Mouse (Mus musculus): Measurements from ENCODE around the gene Syt7.

DNA sequence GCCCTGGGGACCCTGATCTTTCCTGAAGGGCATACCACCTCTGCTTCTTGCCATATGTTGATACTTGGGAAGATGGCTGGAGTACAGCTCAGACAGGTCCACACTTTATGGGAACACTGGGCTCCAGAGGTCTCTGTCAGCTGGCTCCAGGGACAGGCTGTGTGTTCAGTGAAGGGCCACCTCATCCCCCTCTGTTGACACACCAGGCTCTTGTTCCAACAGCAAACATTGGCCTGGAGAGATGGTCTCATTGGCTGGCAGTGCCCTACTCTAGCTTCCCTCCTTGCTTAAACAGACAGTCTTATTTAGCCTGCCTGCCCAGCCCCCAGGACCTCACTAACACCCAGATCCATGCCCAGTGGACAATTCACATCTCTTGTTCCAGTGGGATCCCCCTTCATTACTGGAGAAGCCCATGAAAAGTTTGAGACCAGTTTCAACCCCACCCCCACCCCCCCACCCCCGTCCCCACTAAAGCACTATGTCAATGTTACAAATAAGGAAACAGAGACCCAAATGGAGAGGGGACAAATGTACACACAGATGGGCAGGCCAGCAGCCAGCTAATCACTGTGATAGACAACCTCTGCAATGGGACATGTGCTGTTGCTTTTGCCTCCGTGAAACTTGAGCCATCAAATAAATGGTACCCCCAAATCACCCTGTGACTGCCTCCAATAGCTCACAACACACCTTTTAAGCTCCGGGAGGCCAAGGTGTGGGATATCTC, 22.6 kb upstream of the Syt7 start:
- TF ChIP-seq CTCF (IDR thresholded peaks at IDR 0.05; ENCODE audit: low read depth) (no peak), EP300 (IDR thresholded peaks at IDR 0.05; ENCODE audit: low read depth) (no peak)

Data from heart, postnatal 0 days (tissue).